8 mouse cellular contexts compared by ENCODE assay signal in the genomic region with DNA sequence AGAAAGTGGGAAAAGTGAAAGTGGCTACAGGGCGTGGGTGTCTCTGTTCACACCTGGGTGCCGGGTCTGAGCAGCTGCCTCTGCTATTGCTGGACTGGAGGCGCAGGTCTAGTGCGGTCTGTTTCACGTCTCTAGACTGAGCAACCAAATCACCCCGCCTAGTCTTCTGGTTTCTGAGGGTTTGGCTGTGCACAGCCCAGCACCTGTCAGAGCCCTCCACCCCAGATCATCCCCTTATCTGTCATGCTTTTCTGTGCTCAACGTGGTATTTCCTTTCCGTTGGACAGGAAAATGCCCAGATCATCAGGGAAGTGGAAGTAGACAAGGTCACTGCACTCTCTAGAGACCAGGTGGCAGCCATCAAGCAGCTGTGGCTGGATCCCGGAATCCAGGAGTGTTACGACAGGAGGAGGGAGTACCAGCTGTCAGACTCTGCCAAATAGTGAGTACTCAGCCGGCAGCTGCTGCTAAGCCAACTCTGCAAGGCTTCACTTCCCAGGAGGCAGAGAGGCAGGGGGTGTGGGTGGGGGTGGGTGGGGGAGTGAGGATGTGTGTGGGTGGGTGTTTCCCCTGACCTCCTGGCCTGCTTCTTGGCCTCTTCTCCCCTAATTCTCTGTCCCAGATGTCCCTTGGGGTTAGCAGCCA.
DNase-seq lines count a peak whose midpoint lies in the region; ATAC-seq and TF ChIP-seq lines count a peak whose summit lies in the region.

No protein-coding gene starts in this region.

- 41% methylated on average over 11 of the region's 11 CpGs for WGBS in heart, embryonic 14.5 days
- WGBS in lung, postnatal 0 days: 27% methylated on average over 11 of the region's 11 CpGs
- WGBS in stomach, embryonic 16.5 days: 25% methylated on average over 11 of the region's 11 CpGs

- no peak for TF ChIP-seq RAD21 in CH12.LX (IDR thresholded peaks at IDR 0.05; ENCODE audit: low read depth, low read length)

- H3K27me3 ChIP-seq in CH12.LX (replicated peaks): no peaks in the 10 kb centered on the region
- no peaks in the 10 kb centered on the region; the same call in 1 of the 2 replicates for H3K27me3 ChIP-seq in heart, embryonic 14.5 days (ENCODE audit: control insufficient read depth, insufficient read depth, low read length)
- no peaks in the 10 kb centered on the region for H3K27me3 ChIP-seq in lung, postnatal 0 days (replicated peaks; ENCODE audit: insufficient read depth, low read length)
- no peaks in the 10 kb centered on the region for H3K27me3 ChIP-seq in stomach, embryonic 16.5 days (ENCODE audit: control insufficient read depth, insufficient read depth, low read length)

- TF ChIP-seq POLR2A in CH12.LX (IDR thresholded peaks at IDR 0.05; ENCODE audit: low read depth, low read length): no peak

- ATAC-seq in heart, embryonic 14.5 days (ENCODE audit: insufficient number of reproducible peaks, insufficient read depth, low FRiP score, low read depth): no peak
- peak; percentile 81 for ATAC-seq in lung, postnatal 0 days
- peak; percentile 60 for ATAC-seq in stomach, embryonic 16.5 days (ENCODE audit: insufficient read depth, low FRiP score)

- no peaks in the 10 kb centered on the region for H3K36me3 ChIP-seq in CH12.LX (replicated peaks in 1 of 2; ENCODE audit: control insufficient read depth in 1 of 2, insufficient read depth in 1 of 2, low read length in 1 of 2)
- H3K36me3 ChIP-seq in heart, embryonic 14.5 days (ENCODE audit: control insufficient read depth, insufficient read depth, low read length): no peaks in the 10 kb centered on the region
- no peaks in the 10 kb centered on the region for H3K36me3 ChIP-seq in lung, postnatal 0 days (ENCODE audit: insufficient read depth, low read length)
- H3K36me3 ChIP-seq in stomach, embryonic 16.5 days (ENCODE audit: control insufficient read depth, insufficient read depth, low read length): no peaks in the 10 kb centered on the region

- no peak for TF ChIP-seq CTCF in CH12.LX (conservative IDR thresholded peaks at IDR 0.05 in 1 of 2, IDR thresholded peaks at IDR 0.05 in 1 of 2; ENCODE audit: low read depth in 2 of 2, low read length in 2 of 2)
- no peak for TF ChIP-seq CTCF in lung, postnatal 0 days (IDR thresholded peaks at IDR 0.05)

- peaks cover 7 to 29% of the 10 kb centered on the region in 2 experiments for H3K4me1 ChIP-seq in CH12.LX (ENCODE audit: control insufficient read depth in 1 of 2, insufficient read depth in 2 of 2)
- peaks cover 3 to 6% of the 10 kb centered on the region in 2 experiments; a peak in 1 of 4 replicates for H3K4me1 ChIP-seq in heart, embryonic 14.5 days (ENCODE audit: control insufficient read depth in 2 of 2, insufficient read depth in 2 of 2, low read length in 2 of 2)
- no peaks in the 10 kb centered on the region for H3K4me1 ChIP-seq in lung, postnatal 0 days (ENCODE audit: insufficient read depth, low read depth, low read length)
- H3K4me1 ChIP-seq in stomach, embryonic 16.5 days (ENCODE audit: control insufficient read depth, insufficient read depth, low read length): peaks cover 23% of the 10 kb centered on the region

- peak overlapping the region; percentile 92 for H3K4me2 ChIP-seq in CH12.LX (ENCODE audit: insufficient read depth, low read depth, poor library complexity, severe bottlenecking)
- peak overlapping the region; percentile 46 for H3K4me2 ChIP-seq in heart, embryonic 14.5 days (ENCODE audit: low read length)
- H3K4me2 ChIP-seq in lung, postnatal 0 days (replicated peaks; ENCODE audit: low read depth, low read length): no peak overlapping the region
- H3K4me2 ChIP-seq in stomach, embryonic 16.5 days (ENCODE audit: low read depth, low read length): peak overlapping the region; percentile 37

- DNase-seq in CH12.LX (ENCODE audit: extremely low read depth): peak; percentile 21
- DNase-seq in ZHBTc4 (ENCODE audit: low read depth, low spot score): peak; percentile 51
- DNase-seq in lung, postnatal 0 days (ENCODE audit: low spot score): peak; percentile 68
- DNase-seq in c-Kit-positive CD71-positive TER-119-positive erythroid progenitor cells, embryonic 14.5 days (ENCODE audit: low spot score): no peak
- no peak for DNase-seq in spleen, postnatal 4 days (ENCODE audit: low spot score in 2 of 2)
- DNase-seq in layer of hippocampus, adult 9-11 months: no peak

- H3K79me2 ChIP-seq in CH12.LX (replicated peaks; ENCODE audit: control insufficient read depth, extremely low read depth, insufficient read depth, poor library complexity, severe bottlenecking): no peaks in the 10 kb centered on the region

- H3K9ac ChIP-seq in CH12.LX (ENCODE audit: insufficient read depth, low read depth): no peak overlapping the region; the same call in 1 of the 2 replicates
- H3K9ac ChIP-seq in heart, embryonic 14.5 days (ENCODE audit: low read length): no peak overlapping the region
- H3K9ac ChIP-seq in lung, postnatal 0 days (replicated peaks; ENCODE audit: low read depth): no peak overlapping the region
- no peak overlapping the region for H3K9ac ChIP-seq in stomach, embryonic 16.5 days (ENCODE audit: low read length)

- no peak for TF ChIP-seq EP300 in CH12.LX (IDR thresholded peaks at IDR 0.05; ENCODE audit: low read length)
- TF ChIP-seq EP300 in lung, postnatal 0 days (IDR thresholded peaks at IDR 0.05): no peak

- H3K4me3 ChIP-seq in CH12.LX (replicated peaks in 1 of 3; ENCODE audit: low read depth in 2 of 3, low read length in 2 of 3, poor library complexity in 1 of 3): peak overlapping the region in 1 of 3 experiments; percentile 53
- H3K4me3 ChIP-seq in heart, embryonic 14.5 days (ENCODE audit: control insufficient read depth in 1 of 2, insufficient read depth in 1 of 2, low read depth in 1 of 2, low read length in 2 of 2): no peak overlapping the region
- no peak overlapping the region for H3K4me3 ChIP-seq in lung, postnatal 0 days (ENCODE audit: low read depth, low read length)
- H3K4me3 ChIP-seq in stomach, embryonic 16.5 days (replicated peaks; ENCODE audit: low read length): no peak overlapping the region

- dilution Hi-C loops in CH12.LX (cut with MboI; ENCODE audit: extremely low pct_ligation_motif_present, extremely low pct_unique_long_range_greater_than_20kb, low sequenced_read_pairs): no loop called here

- H3K27ac ChIP-seq in CH12.LX (ENCODE audit: insufficient read depth, low read depth): no peak overlapping the region
- no peak overlapping the region for H3K27ac ChIP-seq in heart, embryonic 14.5 days (replicated peaks in 1 of 2; ENCODE audit: control insufficient read depth in 1 of 2, insufficient read depth in 1 of 2, low read depth in 2 of 2, low read length in 2 of 2)
- no peak overlapping the region for H3K27ac ChIP-seq in lung, postnatal 0 days (ENCODE audit: low read length)
- H3K27ac ChIP-seq in stomach, embryonic 16.5 days (ENCODE audit: low read length): no peak overlapping the region

- in situ Hi-C loops in CH12.LX (cut with MboI; ENCODE audit: low pct_ligation_motif_present, low pct_unique_long_range_greater_than_20kb, low sequenced_read_pairs): loop anchor here (10.0 to 25.0 kb wide), 2 partner anchors 176 to 536 kb away; no protein-coding TSS in a partner anchor

- no peaks in the 10 kb centered on the region for H3K9me3 ChIP-seq in CH12.LX (replicated peaks; ENCODE audit: low read length)
- H3K9me3 ChIP-seq in heart, embryonic 14.5 days (ENCODE audit: control insufficient read depth, low read length): no peaks in the 10 kb centered on the region
- no peaks in the 10 kb centered on the region for H3K9me3 ChIP-seq in lung, postnatal 0 days (ENCODE audit: low read length)
- H3K9me3 ChIP-seq in stomach, embryonic 16.5 days (replicated peaks; ENCODE audit: control insufficient read depth, low read length): no peaks in the 10 kb centered on the region

TF ChIP-seq in CH12.LX, 34 proteins besides CTCF, POLR2A, EP300 and RAD21:
- TF ChIP-seq ZKSCAN1 (IDR thresholded peaks at IDR 0.05; ENCODE audit: borderline replicate concordance, low read depth, low read length) (no peak), USF2 (conservative IDR thresholded peaks at IDR 0.05; ENCODE audit: low read depth, low read length) (no peak), MEF2A (IDR thresholded peaks at IDR 0.05; ENCODE audit: borderline replicate concordance, low read depth, low read length) (no peak), ZC3H11A (IDR thresholded peaks at IDR 0.05; ENCODE audit: low read depth, low read length) (no peak)

Comparison
In these comparisons a context has a peak if more than half of its experiments do, and no peak if none do; other contexts are left out.
1. DNase-seq: peak in CH12.LX (single experiment), ZHBTc4 (single experiment) and lung, postnatal 0 days (single experiment); none in c-Kit-positive CD71-positive TER-119-positive erythroid progenitor cells, embryonic 14.5 days (single experiment), spleen, postnatal 4 days (0 of 2) and layer of hippocampus, adult 9-11 months (single experiment).